Mouse (Mus musculus): Measurements from ENCODE around the gene Trim44. TPM values are rescaled to one million over a fixed set of nuclear protein-coding genes. Genes with fewer than 3 reads are reported as not detected.

The Trim44 gene
- polyA plus RNA-seq, 1 experiment from 2014 or later, result 16.6 TPM

GRCm38 (mm10) chr2:102259139-102259538 is 148.5 kb downstream of the Trim44 start:
- H3K27ac ChIP-seq (ENCODE audit: low read length), result no peak overlapping the region
- no peaks in the 10 kb centered on the region for H3K36me3 ChIP-seq (ENCODE audit: control insufficient read depth, insufficient read depth, low read length)
- peak; percentile 50 for ATAC-seq (ENCODE audit: low read depth)
- H3K9ac ChIP-seq (ENCODE audit: low read length), result peak overlapping the region; percentile 23; the same call in 1 of the 2 replicates
- peaks cover 11% of the 10 kb centered on the region; the same call in 1 of the 2 replicates for H3K27me3 ChIP-seq (ENCODE audit: control insufficient read depth, insufficient read depth, low read depth, low read length)
- no peak overlapping the region for H3K4me3 ChIP-seq (ENCODE audit: low read length)
- 10% methylated on average over 13 of the region's 13 CpGs for WGBS
- H3K9me3 ChIP-seq (ENCODE audit: control insufficient read depth, low read length), result no peaks in the 10 kb centered on the region
- H3K4me2 ChIP-seq (ENCODE audit: low read depth, low read length), result peak overlapping the region; percentile 41; the same call in 1 of the 2 replicates
- peaks cover 15% of the 10 kb centered on the region for H3K4me1 ChIP-seq (replicated peaks; ENCODE audit: control insufficient read depth, insufficient read depth, low read length)

- ATAC-seq (ENCODE audit: low read depth), result no peak
- H3K27me3 ChIP-seq (ENCODE audit: control insufficient read depth, insufficient read depth, low read depth, low read length), result peaks cover 11% of the 10 kb centered on the region; the same call in 1 of the 2 replicates
- peaks cover 15% of the 10 kb centered on the region for H3K4me1 ChIP-seq (replicated peaks; ENCODE audit: control insufficient read depth, insufficient read depth, low read length)
- no peaks in the 10 kb centered on the region for H3K36me3 ChIP-seq (ENCODE audit: control insufficient read depth, insufficient read depth, low read length)
- H3K27ac ChIP-seq (ENCODE audit: low read length), result no peak overlapping the region
- H3K9ac ChIP-seq (ENCODE audit: low read length), result no peak overlapping the region
- 26% methylated on average over 8 of the region's 8 CpGs for WGBS
- H3K4me2 ChIP-seq (ENCODE audit: low read depth, low read length), result no peak overlapping the region
- H3K4me3 ChIP-seq (ENCODE audit: low read length), result no peak overlapping the region
- H3K9me3 ChIP-seq (ENCODE audit: control insufficient read depth, low read length), result no peaks in the 10 kb centered on the region
Observed at GRCm38 (mm10) chr2:102258682-102259081, 148.9 kb downstream of the Trim44 start.

- no peak overlapping the region for H3K9ac ChIP-seq (ENCODE audit: low read length)
- peaks cover 11% of the 10 kb centered on the region; the same call in 1 of the 2 replicates for H3K27me3 ChIP-seq (ENCODE audit: control insufficient read depth, insufficient read depth, low read depth, low read length)
- no peaks in the 10 kb centered on the region for H3K36me3 ChIP-seq (ENCODE audit: control insufficient read depth, insufficient read depth, low read length)
- peak overlapping the region; percentile 22 for H3K4me2 ChIP-seq (ENCODE audit: low read depth, low read length)
- no peak overlapping the region for H3K4me3 ChIP-seq (ENCODE audit: low read length)
- WGBS, result 3% methylated on average over 12 of the region's 12 CpGs
- peaks cover 15% of the 10 kb centered on the region for H3K4me1 ChIP-seq (replicated peaks; ENCODE audit: control insufficient read depth, insufficient read depth, low read length)
- peak; percentile 52; the same call in 1 of the 2 replicates for ATAC-seq (ENCODE audit: low read depth)
- no peak overlapping the region for H3K27ac ChIP-seq (ENCODE audit: low read length)
- no peaks in the 10 kb centered on the region for H3K9me3 ChIP-seq (ENCODE audit: control insufficient read depth, low read length)
Observed at GRCm38 (mm10) chr2:102257964-102258605, 149.5 kb downstream of the Trim44 start.

- no peaks in the 10 kb centered on the region for H3K9me3 ChIP-seq (ENCODE audit: control insufficient read depth, low read length)
- WGBS, result 73% methylated on average over 5 of the region's 5 CpGs
- no peaks in the 10 kb centered on the region for H3K36me3 ChIP-seq (ENCODE audit: control insufficient read depth, insufficient read depth, low read length)
- H3K27ac ChIP-seq (ENCODE audit: low read length), result no peak overlapping the region
- H3K9ac ChIP-seq (ENCODE audit: low read length), result no peak overlapping the region
- peaks cover 15% of the 10 kb centered on the region for H3K4me1 ChIP-seq (replicated peaks; ENCODE audit: control insufficient read depth, insufficient read depth, low read length)
- peaks cover 11% of the 10 kb centered on the region; the same call in 1 of the 2 replicates for H3K27me3 ChIP-seq (ENCODE audit: control insufficient read depth, insufficient read depth, low read depth, low read length)
- no peak overlapping the region for H3K4me2 ChIP-seq (ENCODE audit: low read depth, low read length)
- no peak overlapping the region for H3K4me3 ChIP-seq (ENCODE audit: low read length)
- no peak for ATAC-seq (ENCODE audit: low read depth)
Observed at GRCm38 (mm10) chr2:102256591-102257335, 150.9 kb downstream of the Trim44 start.

- WGBS, result 52% methylated on average over 3 of the region's 3 CpGs
- H3K27ac ChIP-seq (ENCODE audit: low read length), result no peak overlapping the region
- ATAC-seq (ENCODE audit: low read depth), result no peak
Observed at GRCm38 (mm10) chr2:102256100-102256499, 151.5 kb downstream of the Trim44 start.

GRCm38 (mm10) chr2:102253204-102253603 is 154.4 kb downstream of the Trim44 start:
- Histone ChIP-seq H3K9ac (ENCODE audit: low read length) (no peak overlapping the region), H3K4me3 (ENCODE audit: low read length) (no peak overlapping the region), H3K27ac (ENCODE audit: low read length) (no peak overlapping the region), H3K9me3 (ENCODE audit: control insufficient read depth, low read length) (no peaks in the 10 kb centered on the region), H3K27me3 (ENCODE audit: control insufficient read depth, insufficient read depth, low read depth, low read length) (peaks cover 6% of the 10 kb centered on the region; the same call in 1 of the 2 replicates), H3K4me2 (ENCODE audit: low read depth, low read length) (no peak overlapping the region), H3K36me3 (ENCODE audit: control insufficient read depth, insufficient read depth, low read length) (no peaks in the 10 kb centered on the region), H3K4me1 (replicated peaks; ENCODE audit: control insufficient read depth, insufficient read depth, low read length) (peaks cover 6% of the 10 kb centered on the region)
- 88% methylated on average over 7 of the region's 7 CpGs for WGBS
- ATAC-seq (ENCODE audit: low read depth), result no peak

More at GRCm38 (mm10) chr2:102256100-102256499, 151.5 kb downstream of the Trim44 start:
- Histone ChIP-seq H3K27me3 (ENCODE audit: control insufficient read depth, insufficient read depth, low read depth, low read length) (peaks cover 11% of the 10 kb centered on the region; the same call in 1 of the 2 replicates), H3K9ac (ENCODE audit: low read length) (no peak overlapping the region), H3K9me3 (ENCODE audit: control insufficient read depth, low read length) (no peaks in the 10 kb centered on the region), H3K4me2 (ENCODE audit: low read depth, low read length) (no peak overlapping the region), H3K4me1 (replicated peaks; ENCODE audit: control insufficient read depth, insufficient read depth, low read length) (peaks cover 15% of the 10 kb centered on the region), H3K4me3 (ENCODE audit: low read length) (no peak overlapping the region), H3K36me3 (ENCODE audit: control insufficient read depth, insufficient read depth, low read length) (no peaks in the 10 kb centered on the region)

GRCm38 (mm10) chr2:102252651-102253050 is 155.0 kb downstream of the Trim44 start:
- H3K4me2 ChIP-seq (ENCODE audit: low read depth, low read length), result no peak overlapping the region
- H3K9ac ChIP-seq (ENCODE audit: low read length), result no peak overlapping the region
- no peaks in the 10 kb centered on the region for H3K9me3 ChIP-seq (ENCODE audit: control insufficient read depth, low read length)
- H3K27ac ChIP-seq (ENCODE audit: low read length), result no peak overlapping the region
- 43% methylated on average over 4 of the region's 4 CpGs for WGBS
- ATAC-seq (ENCODE audit: low read depth), result no peak
- H3K4me3 ChIP-seq (ENCODE audit: low read length), result no peak overlapping the region
- H3K4me1 ChIP-seq (replicated peaks; ENCODE audit: control insufficient read depth, insufficient read depth, low read length), result peaks cover under 1% of the 10 kb centered on the region
- peaks cover 1% of the 10 kb centered on the region; the same call in 1 of the 2 replicates for H3K27me3 ChIP-seq (ENCODE audit: control insufficient read depth, insufficient read depth, low read depth, low read length)
- H3K36me3 ChIP-seq (ENCODE audit: control insufficient read depth, insufficient read depth, low read length), result no peaks in the 10 kb centered on the region

Other genes starting within 250 kb of the Trim44 start
- 47.2 and 50.0 TPM in 2 replicates for gene Ldlrad3, start 221.4 kb downstream of the Trim44 start, polyA plus RNA-seq (2015; fragmentation: Nextera tagmentation; extraction: Ambion mirVana)
- 2.7 TPM in 2 replicates for gene Fjx1, start 44.7 kb upstream of the Trim44 start, polyA plus RNA-seq (2015; fragmentation: Nextera tagmentation; extraction: Ambion mirVana)
- 18.9 and 19.5 TPM in 2 replicates for gene Pamr1, start 142.2 kb upstream of the Trim44 start, polyA plus RNA-seq (2015; fragmentation: Nextera tagmentation; extraction: Ambion mirVana)